Mouse (Mus musculus): ENCODE data around the gene Gpr55. TPM values are rescaled to one million over a fixed set of nuclear protein-coding genes. Genes with fewer than 3 reads are reported as not detected.
A peak's percentile ranks its signal among the peaks of the same experiment; 100 is the strongest.
"Not testable (repeated sequence)": the region's sequence is repeated elsewhere in the genome, so short reads cannot be mapped to it uniquely, and the experiment has no call there.

The Gpr55 gene
- total RNA-seq (2021): under 1 TPM; 0.11 TPM
- long read RNA-seq, experiment 1, partial matches to known transcripts: 1 of 1 reads
- long read RNA-seq, experiment 1, other reads (novel, unspliced or antisense): 0 of 1 reads
- long read RNA-seq, experiment 2: 0 reads

DNA sequence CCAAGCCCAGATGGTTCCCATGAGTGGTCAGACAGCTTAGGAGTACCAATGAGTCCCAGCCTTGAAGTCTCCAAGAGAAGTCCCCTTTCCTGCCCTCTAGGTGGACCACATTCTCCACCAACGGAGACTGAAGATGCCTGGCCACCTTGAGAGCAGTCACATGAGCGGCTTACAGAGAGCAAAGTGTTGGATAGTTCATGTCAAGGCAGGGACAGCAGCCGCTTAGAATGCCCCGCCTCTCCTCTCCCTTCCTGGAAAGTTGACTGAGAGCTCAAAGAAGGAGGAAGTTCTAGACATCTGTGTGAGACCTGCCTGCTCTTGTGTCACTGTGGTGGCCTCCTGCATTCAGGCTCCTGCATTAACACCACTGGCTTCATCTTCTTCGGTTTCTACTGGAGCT is at the start of gene Gpr55:
Gene Gpr55 (minus strand): TSS at position 135 of the 400 bp plus-strand sequence.
- intact Hi-C loops (cut with DNase I): no loop called here
- DNase-seq (ENCODE audit: low spot score in 2 of 2): no peak

DNA sequence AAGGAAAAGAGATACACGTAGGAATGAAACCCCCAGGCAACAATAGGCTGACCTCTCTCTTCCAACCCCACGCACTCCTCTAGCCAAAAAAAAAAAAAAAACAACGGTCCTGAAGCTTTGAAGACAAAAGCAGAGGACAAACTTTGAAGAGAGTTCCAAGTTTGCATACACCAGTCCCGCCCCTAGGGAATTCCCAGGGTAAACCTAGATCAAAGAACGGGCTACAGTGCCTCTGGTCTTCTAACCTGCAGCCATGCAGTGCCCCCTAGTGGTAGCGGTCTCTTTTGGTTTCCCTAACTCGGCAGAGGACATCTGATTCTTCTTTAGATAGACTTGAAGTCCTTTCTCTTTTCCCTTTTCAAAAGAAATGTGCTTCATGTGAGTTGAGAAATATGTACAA is 47.0 kb upstream of the Gpr55 start:
- intact Hi-C loops (cut with DNase I): loop anchor here (1.0 to 2.0 kb wide), 2 partner anchors 73 to 154 kb away; no protein-coding TSS in a partner anchor
- peak; percentile 94 to 96 for DNase-seq (ENCODE audit: low spot score in 2 of 2)

DNA sequence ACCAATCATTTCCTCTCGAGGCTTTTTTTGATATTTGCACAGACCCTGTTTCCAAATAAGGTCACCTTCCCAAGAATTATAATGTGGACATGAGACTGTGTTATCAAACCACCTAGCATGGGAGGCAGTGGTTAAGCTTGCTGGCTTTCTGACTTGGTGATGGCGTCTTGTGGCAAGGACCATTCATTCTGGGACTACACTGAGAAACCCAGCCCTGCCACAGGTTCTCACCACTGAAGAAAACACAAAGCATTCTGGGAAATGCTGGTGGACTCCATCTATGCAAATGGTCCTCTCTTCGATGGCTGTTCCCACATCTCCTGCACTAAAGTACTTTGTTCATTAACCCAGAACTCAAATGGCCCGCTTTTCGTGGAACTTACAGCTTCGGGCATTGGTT is 45.2 kb upstream of the Gpr55 start:
- DNase-seq (ENCODE audit: low spot score in 2 of 2): no peak
- intact Hi-C loops (cut with DNase I): no loop called here

DNA sequence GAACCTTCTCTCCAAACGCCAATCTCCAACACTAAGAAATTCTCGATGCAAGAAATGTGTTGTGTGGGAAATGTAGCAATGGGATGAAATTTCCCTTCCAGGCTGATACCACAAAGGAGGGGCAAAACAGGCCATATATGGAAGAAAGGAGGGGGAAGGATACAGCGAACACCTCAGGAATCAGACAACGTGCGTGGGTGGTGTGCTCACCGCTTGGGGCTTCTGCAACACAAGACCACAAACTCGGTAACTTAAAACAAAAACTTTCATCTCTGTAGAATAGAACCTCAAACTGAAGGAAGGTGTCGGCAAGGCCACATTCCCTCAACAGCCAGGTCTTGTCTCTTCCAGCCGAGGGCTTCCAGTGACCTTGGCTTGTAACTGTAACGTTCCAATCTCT is 44.7 kb upstream of the Gpr55 start:
- intact Hi-C loops (cut with DNase I): no loop called here
- no peak for DNase-seq (ENCODE audit: low spot score in 2 of 2)

DNA sequence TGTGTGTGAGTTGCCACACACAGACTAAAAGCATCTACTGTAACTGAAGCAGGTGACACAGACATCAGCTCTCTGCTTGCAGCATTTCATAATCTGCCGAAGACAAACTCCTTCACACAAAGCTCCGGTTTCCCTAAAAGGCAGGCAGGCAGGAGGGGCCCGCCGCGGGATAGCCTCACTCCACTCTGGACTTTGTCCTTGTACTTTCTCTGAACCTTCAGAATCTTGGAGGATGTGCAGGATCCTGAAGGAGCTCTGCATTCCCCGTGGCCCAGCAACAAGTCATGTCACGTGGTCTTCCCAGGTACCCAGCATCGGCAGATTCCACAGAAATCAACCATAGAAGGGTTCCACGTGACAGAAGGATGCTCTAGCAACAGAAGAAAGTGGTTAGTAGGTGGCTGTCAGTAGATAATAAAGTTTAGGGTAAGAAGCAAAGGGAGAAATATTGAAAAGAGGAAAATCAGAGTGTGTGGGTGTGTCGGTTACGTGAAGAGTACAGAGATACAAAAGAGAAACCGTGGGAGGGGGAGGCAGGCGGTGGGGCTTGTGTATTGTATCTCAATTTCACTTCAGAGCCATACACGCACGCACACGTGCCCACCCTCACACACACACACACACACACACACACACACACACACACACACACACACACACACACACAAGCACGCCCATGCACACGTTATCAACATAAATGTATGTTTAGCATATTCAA is 39.2 kb upstream of the Gpr55 start:
- intact Hi-C loops (cut with DNase I): no loop called here

DNA sequence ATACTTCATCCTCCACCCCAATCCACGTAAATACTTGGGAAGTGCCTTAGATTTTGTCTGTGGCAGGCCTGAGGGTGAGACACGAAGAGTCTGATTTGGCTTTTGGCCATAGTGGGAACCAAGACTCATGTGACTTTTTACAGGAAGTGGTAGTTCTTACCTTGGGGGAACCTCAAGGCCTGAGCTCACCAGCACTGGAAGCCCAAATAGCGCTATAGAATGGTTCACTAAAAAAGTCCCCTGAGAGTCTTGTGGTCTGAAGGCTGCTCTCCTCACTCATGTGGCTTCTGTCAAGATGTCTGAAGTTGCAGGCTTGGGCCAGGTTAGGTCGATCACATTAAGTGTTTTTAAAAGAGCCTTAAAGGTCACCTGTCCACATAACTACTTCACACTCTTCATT is 37.2 kb upstream of the Gpr55 start:
- intact Hi-C loops (cut with DNase I): no loop called here
- DNase-seq (ENCODE audit: low spot score in 2 of 2): no peak

More for the DNA sequence above, 39.2 kb upstream of the Gpr55 start:
- DNase-seq (ENCODE audit: low spot score in 2 of 2): peak; percentile 24 to 32

DNA sequence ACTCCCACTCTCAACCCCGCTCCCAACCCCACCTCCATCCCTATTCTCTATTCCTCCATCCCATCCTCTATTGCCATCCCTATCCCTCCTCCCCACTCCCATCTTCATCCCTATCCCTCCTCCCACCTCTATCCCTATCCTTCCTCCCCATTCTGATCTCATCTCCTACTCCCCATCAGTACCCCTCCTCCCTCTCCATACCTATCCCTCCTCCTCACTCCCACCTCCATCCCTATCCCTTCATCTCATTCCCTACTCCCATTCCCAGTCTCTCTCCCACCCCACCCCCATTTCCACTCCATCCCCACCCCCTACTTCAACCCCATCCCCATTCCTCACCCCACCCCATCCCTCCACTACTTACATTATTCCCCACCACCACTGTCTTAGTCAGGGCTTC is 36.4 kb upstream of the Gpr55 start:
- no peak for DNase-seq (ENCODE audit: low spot score in 2 of 2)
- intact Hi-C loops (cut with DNase I): no loop called here

DNA sequence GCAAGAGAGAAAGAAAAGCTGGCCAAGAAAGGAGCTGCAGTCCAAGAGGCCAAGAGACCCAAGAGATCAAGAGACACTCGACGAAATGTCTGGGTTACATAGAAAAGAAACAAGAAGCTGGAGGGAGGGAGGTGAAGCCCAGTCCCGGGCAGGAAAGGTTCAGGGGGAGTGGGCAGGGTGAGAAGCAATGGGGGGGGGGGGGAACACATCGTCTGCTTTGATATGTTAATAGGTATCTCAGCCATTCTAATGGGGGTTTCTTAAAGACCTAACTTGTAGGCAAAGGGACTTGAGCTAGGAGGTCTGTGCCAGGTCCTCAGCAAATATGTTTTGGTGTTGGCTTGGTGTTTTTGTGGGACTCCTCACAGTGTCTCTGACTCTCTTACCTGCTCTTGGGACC is 32.7 kb upstream of the Gpr55 start:
- intact Hi-C loops (cut with DNase I): no loop called here
- no peak for DNase-seq (ENCODE audit: low spot score in 2 of 2)

DNA sequence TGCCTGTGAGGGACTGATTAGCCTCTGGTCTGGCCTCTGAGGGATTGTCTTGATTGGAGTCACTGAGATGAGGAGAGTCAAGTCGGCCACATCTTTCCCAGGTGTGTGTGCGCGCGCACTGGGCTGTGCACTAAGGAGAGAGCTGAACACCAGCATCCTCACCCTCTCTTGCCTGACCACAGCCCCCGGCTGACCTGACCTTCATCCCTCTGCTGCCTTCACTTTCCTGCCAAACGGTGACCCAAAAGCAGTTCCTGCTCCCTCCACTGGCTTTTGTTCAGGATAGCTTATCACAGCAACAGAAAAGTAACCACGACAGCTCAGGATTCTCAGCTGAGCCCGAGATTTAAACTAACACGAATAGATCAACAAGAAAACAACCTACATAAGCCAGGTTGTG is 31.4 kb upstream of the Gpr55 start:
- intact Hi-C loops (cut with DNase I): no loop called here
- DNase-seq (ENCODE audit: low spot score in 2 of 2): no peak

DNA sequence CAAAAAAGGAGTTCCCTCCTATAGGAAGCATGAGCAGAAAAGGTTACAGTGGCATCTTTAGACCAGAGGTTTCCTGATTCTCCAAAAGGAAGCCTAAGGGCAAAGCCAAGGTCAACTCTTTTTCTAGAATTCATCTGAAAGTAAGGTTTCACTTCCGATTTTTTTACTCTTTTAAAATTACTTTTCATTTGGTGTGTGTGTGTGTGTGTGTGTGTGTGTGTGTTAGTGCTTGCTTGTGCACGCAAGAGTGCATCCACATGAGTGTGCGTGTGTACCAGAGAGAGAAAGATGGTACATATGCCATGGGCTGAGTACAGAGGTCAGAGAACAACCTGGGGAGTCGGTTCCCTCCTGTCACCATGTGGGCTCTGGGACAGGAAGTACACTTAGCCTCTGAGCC is 28.1 kb upstream of the Gpr55 start:
- intact Hi-C loops (cut with DNase I); DNase-seq (ENCODE audit: low spot score in 2 of 2): not testable (repeated sequence)

DNA sequence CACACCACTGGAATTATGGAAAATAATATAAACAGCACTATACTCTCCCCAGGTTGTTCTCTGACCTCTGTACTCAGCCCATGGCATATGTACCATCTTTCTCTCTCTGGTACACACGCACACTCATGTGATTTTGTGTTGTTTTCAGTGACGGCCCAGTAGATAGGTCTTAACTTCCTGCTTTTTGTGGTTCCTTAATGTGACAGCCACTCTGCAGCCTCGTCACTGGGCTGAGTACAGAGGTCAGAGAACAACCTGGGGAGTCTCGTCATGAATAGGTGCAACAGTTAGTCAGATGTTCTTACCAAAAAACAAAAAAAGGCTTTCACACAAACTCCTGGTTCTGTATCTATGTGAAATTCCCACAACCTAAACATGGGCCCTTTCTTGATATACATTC is 27.5 kb upstream of the Gpr55 start:
- no peak for DNase-seq (ENCODE audit: low spot score in 2 of 2)
- intact Hi-C loops (cut with DNase I): no loop called here

DNA sequence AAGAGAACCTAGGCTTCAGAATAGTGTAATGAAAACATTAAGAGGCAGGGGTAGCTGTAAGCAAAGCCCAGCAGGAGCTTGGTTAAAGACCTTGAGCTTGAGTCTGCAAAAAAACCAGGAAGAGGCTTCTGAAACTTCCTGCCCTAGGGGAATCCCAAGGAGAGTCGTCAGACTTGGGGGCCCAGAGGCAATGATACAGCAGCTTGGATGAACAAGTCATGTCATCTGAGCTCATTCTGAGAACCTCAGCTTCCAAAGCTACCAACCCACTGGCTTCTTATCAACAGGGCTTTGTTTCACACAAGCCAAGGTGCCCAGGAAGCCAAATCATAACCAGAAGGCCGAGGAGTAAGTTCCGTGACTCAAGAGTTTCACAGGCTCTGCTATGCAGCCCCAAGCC is 25.0 kb upstream of the Gpr55 start:
- DNase-seq (ENCODE audit: low spot score in 2 of 2): no peak
- intact Hi-C loops (cut with DNase I): no loop called here

DNA sequence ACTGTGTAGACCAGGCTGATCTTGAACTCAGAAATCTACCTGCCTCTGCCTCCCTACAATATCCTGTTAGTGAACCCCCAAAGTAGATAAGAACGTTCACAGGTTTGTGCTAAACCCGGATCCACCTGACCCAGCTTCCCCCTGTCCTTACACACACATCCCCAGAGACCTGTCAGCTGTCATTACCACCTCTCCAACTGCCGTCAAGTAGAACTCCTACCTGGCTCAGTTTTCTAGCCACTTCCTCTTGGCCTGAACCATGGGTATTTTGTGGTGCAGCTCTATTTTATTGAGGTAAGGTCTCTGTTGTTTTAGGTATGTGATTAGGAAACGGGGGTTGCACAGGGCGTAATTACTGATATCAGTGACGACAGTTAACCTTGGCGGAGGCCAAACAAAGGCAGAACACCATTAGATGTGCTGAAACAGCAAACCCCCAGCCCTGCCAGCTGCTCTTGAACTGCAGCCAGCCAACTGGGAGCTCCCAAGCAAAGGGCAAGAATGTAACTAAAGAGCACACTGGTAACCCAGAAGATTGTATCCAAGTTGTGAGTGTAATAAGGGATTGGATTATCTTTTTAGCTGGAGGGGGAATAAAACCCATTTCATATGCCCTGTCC is 21.0 kb upstream of the Gpr55 start:
- no peak for DNase-seq (ENCODE audit: low spot score in 2 of 2)
- intact Hi-C loops (cut with DNase I): no loop called here

DNA sequence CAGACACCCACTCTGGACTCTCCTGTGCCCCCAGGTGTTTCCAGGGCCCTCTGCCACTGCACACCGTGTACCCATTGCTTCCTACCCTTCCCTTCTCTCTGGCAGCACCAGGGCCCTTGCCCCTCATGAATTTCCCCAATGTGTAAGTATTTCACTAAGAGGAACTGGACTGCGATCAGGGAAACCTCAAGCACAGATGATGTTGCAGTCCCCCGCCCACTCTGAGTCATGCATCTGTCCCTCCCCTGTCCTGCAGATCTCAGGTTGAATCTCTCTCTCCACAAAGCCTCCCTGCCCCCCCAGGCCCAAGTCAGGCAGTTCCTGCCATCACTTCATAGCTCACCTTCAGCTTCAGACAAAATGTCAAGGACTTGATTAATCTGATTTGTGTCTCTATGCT is 16.9 kb upstream of the Gpr55 start:
- DNase-seq (ENCODE audit: low spot score in 2 of 2): no peak
- intact Hi-C loops (cut with DNase I): no loop called here

DNA sequence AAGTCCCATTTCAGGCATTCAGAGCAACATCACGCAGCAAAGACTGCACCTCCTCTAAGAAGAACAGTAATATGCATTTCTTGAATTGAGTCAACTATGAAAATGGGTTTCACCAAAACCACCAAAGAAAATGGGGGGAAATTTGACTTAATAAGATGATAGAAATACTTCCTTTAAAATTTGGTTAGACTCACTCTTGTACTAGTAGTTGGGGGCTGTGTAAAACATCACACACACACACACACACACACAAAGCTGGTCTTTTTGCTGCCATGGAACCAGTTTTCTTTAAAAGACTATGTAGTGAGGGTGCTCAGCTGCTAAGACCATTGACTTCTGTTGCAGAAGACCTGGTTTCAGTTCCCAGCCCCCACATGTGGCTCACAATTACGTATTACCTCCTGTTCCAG is 12.7 kb upstream of the Gpr55 start:
- no peak for DNase-seq (ENCODE audit: low spot score in 2 of 2)
- intact Hi-C loops (cut with DNase I): no loop called here

DNA sequence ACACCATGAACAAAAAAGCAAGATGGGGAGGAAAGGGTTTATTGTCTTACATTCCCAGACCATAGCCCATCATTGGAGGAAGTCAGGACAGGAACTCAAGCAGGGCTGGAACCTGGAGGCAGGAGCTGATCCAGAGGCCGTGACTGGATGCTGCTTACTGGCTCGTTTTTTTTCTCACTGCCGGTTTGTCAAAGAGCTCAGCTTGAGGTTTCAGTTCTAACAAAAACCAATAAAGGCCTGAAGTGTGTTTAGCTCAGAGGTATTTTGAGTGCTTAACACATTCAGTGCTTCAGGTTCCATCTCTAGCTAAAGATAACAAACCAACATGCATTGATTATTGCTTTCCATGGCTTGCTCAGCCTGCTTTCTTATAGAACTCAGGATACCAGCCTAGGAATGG is 11.5 kb upstream of the Gpr55 start:
- intact Hi-C loops (cut with DNase I): no loop called here
- DNase-seq (ENCODE audit: low spot score in 2 of 2): no peak

DNA sequence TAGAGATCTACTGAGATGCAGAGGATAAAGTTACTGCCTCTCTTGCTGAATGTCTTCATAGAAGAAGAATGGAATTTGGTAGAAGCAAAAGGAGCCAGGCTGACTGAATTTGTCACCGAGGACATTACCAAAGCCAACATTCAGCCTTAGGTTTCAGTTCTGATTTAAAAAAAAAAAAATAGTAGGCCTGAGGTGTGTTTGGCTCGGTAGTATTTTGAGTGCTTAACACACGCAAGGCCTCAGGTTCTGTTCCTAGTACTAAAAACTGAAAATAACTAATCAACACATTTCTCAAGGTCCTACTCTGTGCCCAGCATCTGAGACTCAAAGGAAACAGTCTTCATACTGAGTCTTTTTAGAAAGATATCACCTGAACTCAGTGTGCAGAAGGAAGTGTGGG is 10.3 kb upstream of the Gpr55 start:
- no peak for DNase-seq (ENCODE audit: low spot score in 2 of 2)
- intact Hi-C loops (cut with DNase I): no loop called here

DNA sequence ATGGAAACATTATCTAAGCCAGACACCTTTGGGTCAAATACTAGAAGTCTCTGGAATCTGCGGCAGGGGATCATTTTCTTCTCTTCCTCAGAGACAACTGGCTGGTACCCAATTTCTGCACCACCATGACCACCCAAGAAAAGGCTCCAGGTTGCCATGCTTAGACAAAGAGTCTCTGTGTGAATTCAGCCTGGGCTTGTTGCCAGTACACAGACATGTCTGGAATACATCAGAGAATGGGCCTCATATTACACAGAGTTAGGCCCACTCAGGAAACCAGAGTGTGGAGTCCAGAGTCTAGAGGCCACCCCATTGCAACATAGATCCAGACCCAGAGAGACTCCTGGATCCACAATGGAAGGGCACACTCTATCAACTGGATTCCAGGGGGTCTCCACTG is 8.7 kb upstream of the Gpr55 start:
- DNase-seq (ENCODE audit: low spot score in 2 of 2): peak; percentile 46 to 67
- intact Hi-C loops (cut with DNase I): no loop called here

DNA sequence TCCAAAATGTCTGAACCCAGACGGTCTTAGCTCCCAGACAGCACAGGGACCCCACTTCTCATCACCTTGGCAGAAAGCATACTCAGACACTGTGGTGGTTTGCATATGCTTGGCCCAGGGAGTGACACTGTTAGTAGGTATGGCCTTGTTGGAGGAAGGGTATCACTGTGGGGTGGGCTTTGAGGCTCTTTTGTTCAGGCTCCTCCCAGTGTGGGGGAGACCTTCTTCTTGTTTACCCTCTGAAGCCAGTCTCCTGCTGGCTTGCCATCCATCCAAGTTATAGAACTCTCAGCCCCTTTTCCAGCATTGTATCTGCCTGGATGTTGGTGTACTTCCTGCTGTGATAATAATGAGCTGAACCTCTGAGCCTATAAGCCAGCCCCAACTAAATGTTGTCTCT is 8.3 kb upstream of the Gpr55 start:
- no peak for DNase-seq (ENCODE audit: low spot score in 2 of 2)
- intact Hi-C loops (cut with DNase I): no loop called here

DNA sequence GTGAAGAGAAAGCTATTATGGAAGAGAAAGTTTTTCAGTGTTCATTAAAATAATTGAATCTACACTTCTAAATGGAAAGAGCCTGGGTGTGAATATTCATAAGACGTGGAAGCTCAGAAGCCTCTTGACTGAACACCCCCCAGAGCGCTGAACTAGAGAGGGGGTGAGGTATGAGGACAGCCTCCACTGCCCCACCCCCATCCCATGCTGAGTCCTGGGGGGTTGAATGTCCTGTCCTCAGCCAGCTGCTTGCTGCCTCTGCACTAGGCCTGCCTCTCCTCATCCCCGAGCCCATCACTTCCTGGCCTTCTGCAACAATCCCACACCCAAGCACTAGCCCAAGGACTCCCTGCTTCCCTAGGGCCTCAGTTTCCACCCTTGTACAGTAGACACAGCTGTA is 5.0 kb upstream of the Gpr55 start:
- no peak for DNase-seq (ENCODE audit: low spot score in 2 of 2)
- intact Hi-C loops (cut with DNase I): no loop called here

DNA sequence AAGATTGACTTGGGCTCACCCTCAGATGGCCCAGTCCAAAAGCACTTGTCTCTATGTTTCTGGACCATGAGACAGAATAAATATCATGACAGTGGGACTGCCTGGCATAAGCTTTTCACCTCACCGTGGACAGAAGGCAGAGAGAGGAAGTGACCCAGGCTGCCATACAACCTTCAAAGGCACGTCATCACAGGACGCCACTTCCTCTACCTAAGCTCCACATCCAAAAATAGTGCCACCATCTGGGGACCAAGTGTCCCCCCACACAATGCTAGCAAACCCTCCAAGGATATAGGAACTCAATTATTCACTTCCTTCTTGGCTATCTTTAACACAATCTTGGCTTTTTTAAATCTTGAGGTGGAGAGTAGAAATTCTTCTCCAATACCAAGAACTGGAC is 1.3 kb upstream of the Gpr55 start:
- DNase-seq (ENCODE audit: low spot score in 2 of 2): no peak
- intact Hi-C loops (cut with DNase I): no loop called here

Measured in left cerebral cortex, postnatal 14 days (tissue).